Mouse (Mus musculus) neural tube, embryonic 12.5 days (tissue): Measurements from ENCODE around the gene Ankrd12. TPM values are rescaled to one million over a fixed set of nuclear protein-coding genes. Genes with fewer than 3 reads are reported as not detected.

Experiments used
- ATAC-seq: fragments of 200-750 bp; cut with Nextera tagmentation; 2 replicates; pipeline ENCODE4 v1.8.0; 2017; ENCODE audit warnings: low read depth, mild to moderate bottlenecking, moderate TSS enrichment, moderate library complexity; ENCODE audit not compliant: low FRiP score
- H3K27ac ChIP-seq: fragments of 300-500 bp; sonication (generic); 2 replicates; pipeline ENCODE4 v1.5.1; 2016
- H3K27me3 ChIP-seq: fragments of 300-500 bp; sonication (generic); replicated peaks from 2 replicates; pipeline ENCODE4 v1.6.1; 2016; ENCODE audit warnings: mild to moderate bottlenecking
- H3K36me3 ChIP-seq: fragments of 300-500 bp; sonication (generic); 2 replicates; pipeline ENCODE4 v1.6.1; 2016; ENCODE audit warnings: mild to moderate bottlenecking
- H3K4me1 ChIP-seq: fragments of 300-500 bp; sonication (generic); 2 replicates; pipeline ENCODE4 v1.6.1; 2016
- H3K4me2 ChIP-seq: fragments of 300-500 bp; sonication (generic); replicated peaks from 2 replicates; pipeline ENCODE4 v1.6.1; 2016; ENCODE audit warnings: mild to moderate bottlenecking
- H3K4me3 ChIP-seq: fragments of 300-500 bp; sonication (generic); 2 replicates; pipeline ENCODE4 v1.5.1; 2016
- H3K9ac ChIP-seq: fragments of 300-500 bp; sonication (generic); 2 replicates; pipeline ENCODE4 v1.6.1; 2016; ENCODE audit warnings: mild to moderate bottlenecking
- H3K9me3 ChIP-seq: fragments of 300-500 bp; sonication (generic); 2 replicates; pipeline ENCODE4 v1.6.1; 2016; ENCODE audit warnings: mild to moderate bottlenecking
- WGBS: fragments of 180-500 bp; shearing (Covaris S2); methylation state at CpG from one replicate; pipeline ENCODE4 v1.1.7; 2016; 5-methylcytosine and 5-hydroxymethylcytosine counted together
- polyA plus RNA-seq: library from polyadenylated mRNA; unstranded; fragments of >200 nt; fragmentation: Nextera tagmentation; extraction: Ambion mirVana; gene quantifications from 2 replicates; pipeline ENCODE4 v1.2.1, GENCODE M21; 2016

The Ankrd12 gene
- polyA plus RNA-seq: 69.2 and 72.3 TPM in 2 replicates

- Histone ChIP-seq H3K9me3 (no peaks in the 10 kb centered on the region), H3K4me2 (peak within 1 kb of the TSS; percentile 86), H3K4me3 (peak within 1 kb of the TSS; percentile 96), H3K4me1 (peaks cover 6% of the 10 kb centered on the region), H3K27ac (peak within 1 kb of the TSS; percentile 88), H3K36me3 (peaks cover 19% of the 10 kb centered on the region), H3K27me3 (no peaks in the 10 kb centered on the region), H3K9ac (peak within 1 kb of the TSS; percentile 87)
- WGBS: under 1% methylated on average over 53 of the region's 53 CpGs
- ATAC-seq: peak; percentile 97
Observed at GRCm38 (mm10) chr17:66076934-66077333, at the start of gene Ankrd12. TSS of gene Ankrd12 (minus strand) at chr17:66077089.

- Histone ChIP-seq H3K27ac (no peak overlapping the region), H3K4me2 (no peak overlapping the region), H3K4me1 (peaks cover 10% of the 10 kb centered on the region), H3K9me3 (no peaks in the 10 kb centered on the region), H3K36me3 (peaks cover 19% of the 10 kb centered on the region), H3K9ac (no peak overlapping the region), H3K4me3 (no peak overlapping the region), H3K27me3 (no peaks in the 10 kb centered on the region)
- ATAC-seq: no peak
- 68% methylated on average over 5 of the region's 5 CpGs for whole genome bisulfite sequencing
Observed at GRCm38 (mm10) chr17:66125211-66125610, 48.3 kb upstream of the Ankrd12 start.

GRCm38 (mm10) chr17:66123816-66124610 lies 47.1 kb upstream of the Ankrd12 start:
- Histone ChIP-seq H3K9ac (peak overlapping the region; percentile 62), H3K27ac (no peak overlapping the region), H3K27me3 (no peaks in the 10 kb centered on the region), H3K4me3 (peak overlapping the region; percentile 65), H3K36me3 (peaks cover 30% of the 10 kb centered on the region), H3K4me1 (peaks cover 10% of the 10 kb centered on the region), H3K4me2 (peak overlapping the region; percentile 58), H3K9me3 (no peaks in the 10 kb centered on the region)
- ATAC-seq: peak; percentile 23; the same call in 1 of the 2 replicates
- WGBS: 3% methylated on average over 20 of the region's 20 CpGs

GRCm38 (mm10) chr17:66123066-66123815 lies 46.4 kb upstream of the Ankrd12 start, which contains the start of gene Ddx11:
TSS of gene Ddx11 (plus strand) at chr17:66123520.
- Histone ChIP-seq H3K4me3 (peak within 1 kb of the TSS; percentile 65), H3K9ac (peak within 1 kb of the TSS; percentile 62), H3K4me2 (peak within 1 kb of the TSS; percentile 58), H3K27ac (no peak within 1 kb of the TSS), H3K27me3 (no peaks in the 10 kb centered on the region), H3K36me3 (peaks cover 37% of the 10 kb centered on the region), H3K4me1 (peaks cover 10% of the 10 kb centered on the region), H3K9me3 (no peaks in the 10 kb centered on the region)
- WGBS: 7% methylated on average over 45 of the region's 45 CpGs
- ATAC-seq: peak; percentile 73

- Histone ChIP-seq H3K4me3 (no peak overlapping the region), H3K27ac (no peak overlapping the region), H3K27me3 (no peaks in the 10 kb centered on the region), H3K4me1 (peaks cover 10% of the 10 kb centered on the region), H3K9me3 (no peaks in the 10 kb centered on the region), H3K4me2 (no peak overlapping the region), H3K36me3 (peaks cover 48% of the 10 kb centered on the region), H3K9ac (no peak overlapping the region)
- ATAC-seq: no peak
- 81% methylated on average over 1 of the region's 1 CpGs for WGBS
Observed at GRCm38 (mm10) chr17:66120701-66121100, 43.8 kb upstream of the Ankrd12 start.

- peaks cover 2% of the 10 kb centered on the region; the same call in 1 of the 2 replicates for H3K4me1 ChIP-seq
- H3K9ac ChIP-seq: no peak overlapping the region
- no peaks in the 10 kb centered on the region for H3K9me3 ChIP-seq
- 91% methylated on average over 8 of the region's 8 CpGs for WGBS
- H3K36me3 ChIP-seq: peaks cover 64% of the 10 kb centered on the region
- H3K27me3 ChIP-seq: no peaks in the 10 kb centered on the region
- no peak overlapping the region for H3K4me3 ChIP-seq
- no peak overlapping the region for H3K27ac ChIP-seq
- no peak for ATAC-seq
- no peak overlapping the region for H3K4me2 ChIP-seq
Observed at GRCm38 (mm10) chr17:66118991-66119390, 42.1 kb upstream of the Ankrd12 start.

GRCm38 (mm10) chr17:66112166-66112565 lies 35.3 kb upstream of the Ankrd12 start:
- H3K4me3 ChIP-seq: peak overlapping the region; percentile 87
- H3K4me1 ChIP-seq: peaks cover 13% of the 10 kb centered on the region
- H3K27me3 ChIP-seq: no peaks in the 10 kb centered on the region
- peak overlapping the region; percentile 84 for H3K9ac ChIP-seq
- peak overlapping the region; percentile 72 for H3K4me2 ChIP-seq
- WGBS: 46% methylated on average over 4 of the region's 4 CpGs
- peaks cover 35% of the 10 kb centered on the region for H3K36me3 ChIP-seq
- ATAC-seq: no peak
- no peaks in the 10 kb centered on the region for H3K9me3 ChIP-seq
- no peak overlapping the region for H3K27ac ChIP-seq

- Histone ChIP-seq H3K4me2 (peak within 1 kb of the TSS; percentile 72), H3K4me3 (peak within 1 kb of the TSS; percentile 87), H3K27me3 (no peaks in the 10 kb centered on the region), H3K4me1 (peaks cover 13% of the 10 kb centered on the region), H3K9me3 (no peaks in the 10 kb centered on the region), H3K9ac (peak within 1 kb of the TSS; percentile 84), H3K36me3 (peaks cover 28% of the 10 kb centered on the region), H3K27ac (no peak within 1 kb of the TSS)
- under 1% methylated on average over 41 of the region's 41 CpGs for WGBS
- peak; percentile 99 for ATAC-seq
Observed at GRCm38 (mm10) chr17:66111402-66111959, 34.6 kb upstream of the Ankrd12 start, which contains the start of gene Washc1. TSS of gene Washc1 (plus strand) at chr17:66111545.

- Histone ChIP-seq H3K9me3 (no peaks in the 10 kb centered on the region), H3K9ac (0 out of 2 replicates have a peak overlapping the region, but pooled peaks have one; percentile 22), H3K4me2 (peak overlapping the region; percentile 72), H3K4me1 (peaks cover 13% of the 10 kb centered on the region), H3K4me3 (peak overlapping the region; percentile 87; the same call in 1 of the 2 replicates), H3K36me3 (peaks cover 21% of the 10 kb centered on the region), H3K27ac (no peak overlapping the region), H3K27me3 (no peaks in the 10 kb centered on the region)
- 63% methylated on average over 6 of the region's 6 CpGs for WGBS
- no peak for ATAC-seq
Observed at GRCm38 (mm10) chr17:66110746-66111145, 33.9 kb upstream of the Ankrd12 start.

GRCm38 (mm10) chr17:66108198-66108597 lies 31.3 kb upstream of the Ankrd12 start:
- peaks cover 13% of the 10 kb centered on the region for H3K4me1 ChIP-seq
- H3K36me3 ChIP-seq: no peaks in the 10 kb centered on the region
- no peaks in the 10 kb centered on the region for H3K27me3 ChIP-seq
- no peak overlapping the region for H3K27ac ChIP-seq
- H3K4me2 ChIP-seq: no peak overlapping the region
- ATAC-seq: no peak
- H3K4me3 ChIP-seq: no peak overlapping the region
- H3K9ac ChIP-seq: no peak overlapping the region
- H3K9me3 ChIP-seq: no peaks in the 10 kb centered on the region
- 89% methylated on average over 4 of the region's 4 CpGs for WGBS

GRCm38 (mm10) chr17:66107466-66107865 lies 30.6 kb upstream of the Ankrd12 start:
- Histone ChIP-seq H3K4me1 (peaks cover 10% of the 10 kb centered on the region), H3K9me3 (no peaks in the 10 kb centered on the region), H3K4me2 (no peak overlapping the region), H3K27me3 (no peaks in the 10 kb centered on the region), H3K9ac (no peak overlapping the region), H3K36me3 (no peaks in the 10 kb centered on the region), H3K27ac (no peak overlapping the region), H3K4me3 (no peak overlapping the region)
- ATAC-seq: no peak
- WGBS: 77% methylated on average over 8 of the region's 8 CpGs
